Mouse (Mus musculus): ENCODE results near the gene Tmem59l. TPM values are rescaled to one million over a fixed set of nuclear protein-coding genes. Genes with fewer than 3 reads are reported as not detected.

The Tmem59l gene
- polyA plus RNA-seq, 1 experiment from 2014 or later = 1.1 TPM

DNA sequence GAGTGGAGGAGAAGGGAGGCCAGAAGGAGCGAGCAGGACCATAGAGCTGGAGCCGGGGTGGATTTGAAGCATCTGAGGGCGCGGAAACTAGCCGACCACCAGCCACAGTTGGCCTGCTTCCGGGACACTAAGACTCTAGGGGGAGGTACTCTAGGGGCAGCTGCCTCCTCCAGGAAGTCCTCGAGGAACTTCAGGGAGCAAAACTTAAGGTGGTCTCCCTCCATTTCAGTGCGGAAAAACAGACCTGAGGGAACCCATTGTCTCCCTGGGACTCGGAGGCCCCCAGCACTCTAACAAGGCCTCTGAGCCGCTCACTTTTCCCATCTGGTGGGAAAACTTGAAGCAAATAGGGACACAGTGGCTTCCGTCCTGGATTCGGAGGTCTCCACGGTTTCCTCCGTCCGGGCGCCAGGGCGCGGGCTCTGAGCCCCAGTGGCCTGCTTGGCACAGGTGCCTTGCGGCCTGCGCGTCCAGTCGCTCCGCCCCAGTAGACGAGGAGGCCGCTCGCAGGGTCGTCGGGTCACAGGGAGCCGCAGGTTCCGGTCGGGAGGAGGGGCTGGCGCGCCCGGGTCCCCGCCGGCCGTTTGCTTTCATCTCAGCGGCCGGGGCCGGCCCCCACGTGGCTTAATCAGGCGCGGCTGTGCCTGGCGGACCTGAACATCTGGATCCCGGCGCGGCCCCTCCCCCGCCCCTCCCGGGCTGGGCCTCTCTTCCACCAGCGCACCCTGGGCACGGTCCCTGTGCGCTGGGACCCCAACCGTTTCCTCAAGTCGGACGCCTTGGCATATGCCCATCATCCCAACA is 1.0 kb upstream of the Tmem59l start:
- Histone ChIP-seq H3K36me3 (ENCODE audit: control insufficient read depth, insufficient read depth, low read length) (no peaks in the 10 kb centered on the region), H3K4me1 (replicated peaks; ENCODE audit: control insufficient read depth, insufficient read depth, low read length) (peaks cover 32% of the 10 kb centered on the region), H3K9ac (ENCODE audit: low read depth, low read length) (0 out of 2 replicates have a peak overlapping the region, but pooled peaks have one; percentile 8), H3K9me3 (ENCODE audit: control insufficient read depth, low read length) (no peaks in the 10 kb centered on the region), H3K4me2 (peak overlapping the region; percentile 62), H3K4me3 (ENCODE audit: low read depth, low read length) (peak overlapping the region; percentile 44), H3K27me3 (replicated peaks; ENCODE audit: control insufficient read depth, insufficient read depth, low read length) (peaks cover 100% of the 10 kb centered on the region), H3K27ac (ENCODE audit: low read depth, low read length) (no peak overlapping the region)
- peak; percentile 52 for ATAC-seq (replicated peaks; ENCODE audit: low FRiP score)
- DNase-seq (ENCODE audit: low spot score) = peak; percentile 71
- 2% methylated on average over 55 of the region's 55 CpGs for WGBS

- Histone ChIP-seq H3K4me2 (no peak overlapping the region), H3K36me3 (ENCODE audit: control insufficient read depth, insufficient read depth, low read length) (no peaks in the 10 kb centered on the region), H3K9ac (ENCODE audit: low read depth, low read length) (no peak overlapping the region), H3K4me3 (ENCODE audit: low read depth, low read length) (no peak overlapping the region), H3K27me3 (replicated peaks; ENCODE audit: control insufficient read depth, insufficient read depth, low read length) (peaks cover 100% of the 10 kb centered on the region), H3K27ac (ENCODE audit: low read depth, low read length) (no peak overlapping the region), H3K9me3 (ENCODE audit: control insufficient read depth, low read length) (no peaks in the 10 kb centered on the region), H3K4me1 (replicated peaks; ENCODE audit: control insufficient read depth, insufficient read depth, low read length) (peaks cover 23% of the 10 kb centered on the region)
- ATAC-seq (replicated peaks; ENCODE audit: low FRiP score) (no peak), DNase-seq (ENCODE audit: low spot score) (no peak)
- 39% methylated on average over 7 of the region's 7 CpGs for WGBS
Observed at GRCm38 (mm10) chr8:70486191-70486681, 922 bp downstream of the Tmem59l start.

DNA sequence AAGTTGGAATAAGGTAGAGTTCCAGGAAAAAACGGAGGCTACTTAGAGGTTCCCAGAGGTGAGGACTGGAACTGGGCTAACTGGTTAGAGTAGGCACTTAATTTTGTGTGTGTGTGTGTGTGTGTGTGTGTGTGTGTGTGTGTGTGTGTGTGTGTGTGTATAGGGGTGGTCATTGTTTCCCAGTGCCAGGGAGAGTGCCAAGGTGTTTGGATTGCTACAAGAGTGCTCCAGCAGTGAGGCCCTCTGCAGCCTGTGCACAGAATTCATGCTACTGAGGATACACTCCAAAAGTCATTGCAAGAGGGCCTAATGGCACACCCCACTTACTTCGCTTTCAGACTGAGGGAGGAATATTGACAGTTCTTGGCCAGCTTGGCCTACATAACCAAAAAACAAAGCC is 4.2 kb downstream of the Tmem59l start:
- WGBS = 52% methylated on average over 2 of the region's 2 CpGs
- Histone ChIP-seq H3K36me3 (ENCODE audit: control insufficient read depth, insufficient read depth, low read length) (no peaks in the 10 kb centered on the region), H3K27me3 (replicated peaks; ENCODE audit: control insufficient read depth, insufficient read depth, low read length) (peaks cover 76% of the 10 kb centered on the region), H3K9me3 (ENCODE audit: control insufficient read depth, low read length) (no peaks in the 10 kb centered on the region), H3K4me2 (no peak overlapping the region), H3K4me3 (ENCODE audit: low read depth, low read length) (no peak overlapping the region), H3K27ac (ENCODE audit: low read depth, low read length) (no peak overlapping the region), H3K9ac (ENCODE audit: low read depth, low read length) (no peak overlapping the region), H3K4me1 (replicated peaks; ENCODE audit: control insufficient read depth, insufficient read depth, low read length) (peaks cover 3% of the 10 kb centered on the region)
- ATAC-seq (replicated peaks; ENCODE audit: low FRiP score) (no peak), DNase-seq (ENCODE audit: low spot score) (no peak)

GRCm38 (mm10) chr8:70481908-70482307 is 5.2 kb downstream of the Tmem59l start:
- Histone ChIP-seq H3K9ac (ENCODE audit: low read depth, low read length) (no peak overlapping the region), H3K27me3 (replicated peaks; ENCODE audit: control insufficient read depth, insufficient read depth, low read length) (peaks cover 65% of the 10 kb centered on the region), H3K4me1 (replicated peaks; ENCODE audit: control insufficient read depth, insufficient read depth, low read length) (peaks cover 10% of the 10 kb centered on the region), H3K4me3 (ENCODE audit: low read depth, low read length) (no peak overlapping the region), H3K9me3 (ENCODE audit: control insufficient read depth, low read length) (no peaks in the 10 kb centered on the region), H3K36me3 (ENCODE audit: control insufficient read depth, insufficient read depth, low read length) (no peaks in the 10 kb centered on the region), H3K4me2 (no peak overlapping the region), H3K27ac (ENCODE audit: low read depth, low read length) (no peak overlapping the region)
- 61% methylated on average over 3 of the region's 3 CpGs for WGBS
- ATAC-seq (replicated peaks; ENCODE audit: low FRiP score) = no peak
- no peak for DNase-seq (ENCODE audit: low spot score)

GRCm38 (mm10) chr8:70477269-70477982 is 9.7 kb downstream of the Tmem59l start:
- Histone ChIP-seq H3K27ac (ENCODE audit: low read depth, low read length) (peak overlapping the region; percentile 70), H3K27me3 (replicated peaks; ENCODE audit: control insufficient read depth, insufficient read depth, low read length) (peaks cover 20% of the 10 kb centered on the region), H3K9me3 (ENCODE audit: control insufficient read depth, low read length) (no peaks in the 10 kb centered on the region), H3K4me2 (peak overlapping the region; percentile 95), H3K4me1 (replicated peaks; ENCODE audit: control insufficient read depth, insufficient read depth, low read length) (peaks cover 20% of the 10 kb centered on the region), H3K36me3 (ENCODE audit: control insufficient read depth, insufficient read depth, low read length) (peaks cover 5% of the 10 kb centered on the region), H3K4me3 (ENCODE audit: low read depth, low read length) (peak overlapping the region; percentile 75), H3K9ac (ENCODE audit: low read depth, low read length) (peak overlapping the region; percentile 35; the same call in 1 of the 2 replicates)
- peak; percentile 63 for ATAC-seq (replicated peaks; ENCODE audit: low FRiP score)
- WGBS = 2% methylated on average over 21 of the region's 21 CpGs
- DNase-seq (ENCODE audit: low spot score) = peak; percentile 61

DNA sequence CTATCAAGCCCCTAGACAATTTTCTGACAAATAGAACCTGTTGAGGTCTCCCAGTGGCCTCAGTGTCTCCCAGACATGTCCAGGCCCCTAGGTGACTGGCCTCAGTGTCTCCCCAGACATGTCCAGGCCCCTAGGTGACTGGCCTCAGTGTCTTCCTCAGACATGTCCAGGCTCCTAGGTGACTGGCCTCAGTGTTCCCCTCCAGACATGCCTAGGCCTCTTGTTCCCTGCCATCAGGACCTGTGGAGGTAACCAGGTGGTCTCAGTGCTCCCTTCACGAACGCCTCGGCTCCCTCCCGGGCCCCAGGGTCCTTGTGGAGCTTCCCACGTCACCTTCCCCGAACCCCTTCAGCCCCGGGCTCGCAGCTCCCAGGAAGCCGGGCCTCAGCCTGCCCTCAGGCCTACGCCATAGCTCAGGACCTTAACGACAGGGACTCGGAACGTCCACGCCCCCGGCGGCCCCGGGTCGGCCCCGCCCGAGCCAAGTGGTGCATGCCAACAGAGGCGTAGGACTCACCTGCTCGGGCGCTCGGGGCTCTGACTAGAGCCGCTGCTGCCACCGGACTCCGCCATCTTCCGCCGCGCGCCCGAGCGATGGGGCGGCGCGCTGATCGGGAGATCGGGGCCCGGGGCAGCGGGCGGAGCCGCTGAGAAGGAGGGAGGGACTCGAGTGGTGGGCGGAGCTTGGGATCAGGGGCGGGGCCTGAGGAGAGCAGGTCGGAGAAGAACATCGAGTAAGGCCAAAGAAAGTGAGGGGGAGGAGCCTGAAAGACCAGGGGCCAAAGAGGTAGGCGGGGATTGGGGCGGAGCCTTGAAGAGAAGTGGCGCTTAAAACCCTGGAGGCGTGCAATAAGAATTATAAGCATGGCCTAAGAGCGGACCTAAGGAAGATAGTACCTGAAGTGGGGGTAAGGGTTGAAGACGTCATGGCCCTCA is 10.6 kb downstream of the Tmem59l start, which contains the start of gene Klhl26:
Gene Klhl26, minus strand, starts transcription at position 636 of the 936 bp plus-strand sequence.
- Histone ChIP-seq H3K9me3 (ENCODE audit: control insufficient read depth, low read length) (no peaks in the 10 kb centered on the region), H3K4me3 (ENCODE audit: low read depth, low read length) (peak within 1 kb of the TSS; percentile 75), H3K4me2 (peak within 1 kb of the TSS; percentile 95), H3K27me3 (replicated peaks; ENCODE audit: control insufficient read depth, insufficient read depth, low read length) (peaks cover 12% of the 10 kb centered on the region; the same call in 1 of the 2 replicates), H3K4me1 (replicated peaks; ENCODE audit: control insufficient read depth, insufficient read depth, low read length) (peaks cover 20% of the 10 kb centered on the region), H3K36me3 (ENCODE audit: control insufficient read depth, insufficient read depth, low read length) (peaks cover 5% of the 10 kb centered on the region), H3K9ac (ENCODE audit: low read depth, low read length) (peak within 1 kb of the TSS; percentile 91), H3K27ac (ENCODE audit: low read depth, low read length) (peak within 1 kb of the TSS; percentile 70)
- ATAC-seq (replicated peaks; ENCODE audit: low FRiP score) = peak; percentile 92
- DNase-seq (ENCODE audit: low spot score) = peak; percentile 98
- under 1% methylated on average over 53 of the region's 53 CpGs for whole genome bisulfite sequencing

GRCm38 (mm10) chr8:70471856-70472255 is 15.3 kb downstream of the Tmem59l start:
- 97% methylated on average over 7 of the region's 7 CpGs for WGBS
- Histone ChIP-seq H3K9me3 (ENCODE audit: control insufficient read depth, low read length) (no peaks in the 10 kb centered on the region), H3K27me3 (replicated peaks; ENCODE audit: control insufficient read depth, insufficient read depth, low read length) (no peaks in the 10 kb centered on the region), H3K4me2 (no peak overlapping the region), H3K36me3 (ENCODE audit: control insufficient read depth, insufficient read depth, low read length) (peaks cover 5% of the 10 kb centered on the region), H3K4me3 (ENCODE audit: low read depth, low read length) (no peak overlapping the region), H3K27ac (ENCODE audit: low read depth, low read length) (no peak overlapping the region), H3K4me1 (replicated peaks; ENCODE audit: control insufficient read depth, insufficient read depth, low read length) (peaks cover 31% of the 10 kb centered on the region), H3K9ac (ENCODE audit: low read depth, low read length) (no peak overlapping the region)
- DNase-seq (ENCODE audit: low spot score) (no peak), ATAC-seq (replicated peaks; ENCODE audit: low FRiP score) (no peak)

- H3K27ac ChIP-seq (ENCODE audit: low read depth, low read length) = no peak overlapping the region
- no peak for DNase-seq (ENCODE audit: low spot score)
- peaks cover 2% of the 10 kb centered on the region for H3K36me3 ChIP-seq (ENCODE audit: control insufficient read depth, insufficient read depth, low read length)
- H3K9ac ChIP-seq (ENCODE audit: low read depth, low read length) = no peak overlapping the region; the same call in 1 of the 2 replicates
- no peaks in the 10 kb centered on the region for H3K27me3 ChIP-seq (replicated peaks; ENCODE audit: control insufficient read depth, insufficient read depth, low read length)
- peaks cover 27% of the 10 kb centered on the region for H3K4me1 ChIP-seq (replicated peaks; ENCODE audit: control insufficient read depth, insufficient read depth, low read length)
- H3K4me2 ChIP-seq = no peak overlapping the region
- WGBS = 67% methylated on average over 2 of the region's 2 CpGs
- 0 out of 2 replicates have a peak, but pooled peaks have one; percentile 5 for ATAC-seq (replicated peaks; ENCODE audit: low FRiP score)
- no peak overlapping the region for H3K4me3 ChIP-seq (ENCODE audit: low read depth, low read length)
- H3K9me3 ChIP-seq (ENCODE audit: control insufficient read depth, low read length) = no peaks in the 10 kb centered on the region
Observed at GRCm38 (mm10) chr8:70469938-70470337, 17.2 kb downstream of the Tmem59l start.

Data from liver, embryonic 11.5 days (tissue).